Comparison of ENCODE assay signal across 8 mouse cellular contexts in genomic region chr17:8468716-8469344, GRCm38 (mm10). TPM values are rescaled to one million over a fixed set of nuclear protein-coding genes. Genes with fewer than 3 reads are reported as not detected.
DNase-seq lines count a peak whose midpoint lies in the region; ATAC-seq and TF ChIP-seq lines count a peak whose summit lies in the region.

No protein-coding gene starts in this region.

- no peaks in the 10 kb centered on the region for H3K36me3 ChIP-seq in heart, embryonic 12.5 days
- H3K36me3 ChIP-seq in kidney, adult 2 months (ENCODE audit: control insufficient read depth, insufficient read depth, low read length): no peaks in the 10 kb centered on the region
- no peaks in the 10 kb centered on the region for H3K36me3 ChIP-seq in midbrain, embryonic 15.5 days (replicated peaks)

- intact Hi-C loops in left cerebral cortex, postnatal 4 days (cut with DNase I): loop anchor here (2.0 kb wide), 1 partner anchor 126 kb away; no protein-coding TSS in a partner anchor

- H3K4me2 ChIP-seq in heart, embryonic 12.5 days: no peak overlapping the region
- peak overlapping the region; percentile 18; the same call in 1 of the 2 replicates for H3K4me2 ChIP-seq in midbrain, embryonic 15.5 days

- H3K4me3 ChIP-seq in heart, embryonic 12.5 days: no peak overlapping the region
- H3K4me3 ChIP-seq in kidney, adult 2 months (ENCODE audit: insufficient read depth, low read depth, low read length): no peak overlapping the region
- no peak overlapping the region for H3K4me3 ChIP-seq in midbrain, embryonic 15.5 days

- ATAC-seq in heart, embryonic 12.5 days (ENCODE audit: insufficient number of reproducible peaks, low FRiP score): no peak
- peak; percentile 82 for ATAC-seq in midbrain, embryonic 15.5 days (replicated peaks)

- H3K4me1 ChIP-seq in heart, embryonic 12.5 days (replicated peaks): no peaks in the 10 kb centered on the region
- no peaks in the 10 kb centered on the region for H3K4me1 ChIP-seq in kidney, adult 2 months (ENCODE audit: control insufficient read depth, insufficient read depth, low read length)
- H3K4me1 ChIP-seq in midbrain, embryonic 15.5 days: peaks cover 3% of the 10 kb centered on the region; the same call in 1 of the 2 replicates

- TF ChIP-seq CTCF in kidney, adult 2 months (conservative IDR thresholded peaks at IDR 0.05; ENCODE audit: insufficient read depth, insufficient read length, low read depth, low read length): peak; percentile 83

- peaks cover 77% of the 10 kb centered on the region for H3K27me3 ChIP-seq in heart, embryonic 12.5 days (replicated peaks)
- H3K27me3 ChIP-seq in kidney, adult 2 months (replicated peaks; ENCODE audit: control insufficient read depth, insufficient read depth, low read length): no peaks in the 10 kb centered on the region; the same call in 1 of the 2 replicates
- peaks cover 4% of the 10 kb centered on the region; the same call in 1 of the 2 replicates for H3K27me3 ChIP-seq in midbrain, embryonic 15.5 days (replicated peaks)

- no peak overlapping the region for H3K9ac ChIP-seq in heart, embryonic 12.5 days
- no peak overlapping the region for H3K9ac ChIP-seq in midbrain, embryonic 15.5 days

- DNase-seq in heart, adult 11 months: peak; percentile 92
- DNase-seq in embryo, embryonic 10 days (ENCODE audit: low spot score): peak; percentile 88
- peak; percentile 25 for DNase-seq in gastrocnemius, postnatal 25 days
- peak; percentile 65 for DNase-seq in kidney, adult 2 months
- peak; percentile 87 for DNase-seq in left cerebral cortex, postnatal 4 days
- DNase-seq in spleen, postnatal 10 days (ENCODE audit: low spot score in 2 of 2): peak; percentile 38 to 78

- TF ChIP-seq POLR2A in kidney, adult 2 months (IDR thresholded peaks at IDR 0.05; ENCODE audit: low read depth, low read length): no peak

- WGBS in heart, embryonic 12.5 days: 14% methylated on average over 19 of the region's 19 CpGs
- 15% methylated on average over 19 of the region's 19 CpGs for WGBS in kidney, adult 2 months
- WGBS in midbrain, embryonic 15.5 days: 15% methylated on average over 19 of the region's 19 CpGs

- H3K9me3 ChIP-seq in heart, embryonic 12.5 days (replicated peaks): no peaks in the 10 kb centered on the region
- H3K9me3 ChIP-seq in midbrain, embryonic 15.5 days: no peaks in the 10 kb centered on the region

- H3K27ac ChIP-seq in heart, embryonic 12.5 days (ENCODE audit: poor library complexity, severe bottlenecking): no peak overlapping the region
- H3K27ac ChIP-seq in kidney, adult 2 months (ENCODE audit: insufficient read depth, low read depth, low read length): no peak overlapping the region
- H3K27ac ChIP-seq in midbrain, embryonic 15.5 days: no peak overlapping the region

RNA-seq across cellular contexts. Expression of gene T, which starts 34.6 kb away (rescaled TPM):
- 0.24 and 0.46 TPM in 2 replicates for polyA plus RNA-seq in heart, embryonic 12.5 days (2016; fragmentation: Nextera tagmentation; extraction: Ambion mirVana)
- total RNA-seq in gastrocnemius, postnatal 25 days (2021): not detected
- polyA plus RNA-seq in kidney, adult 2 months (2012; rRNA removed): not detected in 2 replicates
- total RNA-seq in left cerebral cortex, postnatal 4 days (2021): under 1 TPM; 0.18 to 0.79 TPM
- 0.56 and 0.61 TPM in 2 replicates for polyA plus RNA-seq in midbrain, embryonic 15.5 days (2015; fragmentation: Nextera tagmentation; extraction: Ambion mirVana)

RNA-seq across cellular contexts. Expression of gene Pde10a, which starts 56.3 kb away (rescaled TPM):
- polyA plus RNA-seq in heart, embryonic 12.5 days (2016; fragmentation: Nextera tagmentation; extraction: Ambion mirVana): 1.4 and 1.7 TPM in 2 replicates
- total RNA-seq in gastrocnemius, postnatal 25 days (2021): 1 to 10 TPM; 3.5 to 7.9 TPM
- polyA plus RNA-seq in kidney, adult 2 months (2012; rRNA removed): 1.8 and 2.0 TPM in 2 replicates
- 100 to 1,000 TPM in 1 of 2 experiments, 10 to 100 TPM in 1; 84.9 to 106 TPM for total RNA-seq in left cerebral cortex, postnatal 4 days (2021)
- polyA plus RNA-seq in midbrain, embryonic 15.5 days (2015; fragmentation: Nextera tagmentation; extraction: Ambion mirVana): 14.9 and 17.3 TPM in 2 replicates

Comparison
In these comparisons a context has a peak if more than half of its experiments do, and no peak if none do; other contexts are left out.
1. DNase-seq: peak in every context shown above with its lines; median percentile 92 in heart, adult 11 months; 88 in embryo, embryonic 10 days; 87 in left cerebral cortex, postnatal 4 days; 65 in kidney, adult 2 months; 58 in spleen, postnatal 10 days; 25 in gastrocnemius, postnatal 25 days.